Comparison of ENCODE assay signal across 30 mouse cellular contexts in the genomic region with DNA sequence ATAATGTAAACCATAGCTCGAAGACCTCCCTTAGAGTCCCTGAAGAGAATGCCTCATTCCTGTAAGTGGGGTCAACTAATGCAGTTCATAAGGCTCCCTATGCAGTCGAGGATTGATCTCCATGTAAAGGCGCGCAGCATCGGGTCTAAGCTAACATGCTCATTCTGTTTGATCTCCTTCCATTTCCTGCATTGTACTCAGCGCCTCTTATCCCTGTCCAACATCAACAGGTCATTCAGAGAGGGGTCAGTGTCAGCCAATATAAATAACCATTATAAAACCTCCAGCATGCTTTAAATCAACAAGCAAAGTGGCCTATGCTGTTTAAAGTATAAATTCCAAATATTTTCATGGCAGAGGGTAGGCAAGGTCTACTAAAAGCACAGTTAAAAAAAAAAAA.
DNase-seq lines count a peak whose midpoint lies in the region; ATAC-seq and TF ChIP-seq lines count a peak whose summit lies in the region.
"Had no signal": no experiment of that assay in that cellular context is flagged by ENCODE, and none has a peak within 500 bp of the region (broad histone marks: within the 10 kb centered on the region; RNA-seq: fewer than 3 reads in every experiment).

No protein-coding gene starts in this region.

- 26% methylated on average over 6 of the region's 6 CpGs for WGBS in kidney, embryonic 15.5 days
- WGBS in liver, adult 2 months, result 27% methylated on average over 6 of the region's 6 CpGs
- WGBS in thymus, adult 2 months, result 84% methylated on average over 6 of the region's 6 CpGs

- no peak for TF ChIP-seq POLR2A in liver, adult 2 months (IDR thresholded peaks at IDR 0.05; ENCODE audit: extremely low read depth, insufficient read depth, low read length)
- no peak for TF ChIP-seq POLR2A in brain, embryonic 14.5 days (IDR thresholded peaks at IDR 0.05; ENCODE audit: borderline replicate concordance, extremely low read depth, insufficient read depth, insufficient read length, poor library complexity, severe bottlenecking)
- no peak for TF ChIP-seq POLR2A in thymus, adult 2 months (IDR thresholded peaks at IDR 0.05; ENCODE audit: control insufficient read depth, extremely low read depth, insufficient read depth, low read length, poor library complexity)

- H3K9ac ChIP-seq in kidney, embryonic 15.5 days, result no peak overlapping the region
- H3K9ac ChIP-seq in liver, adult 2 months (ENCODE audit: low read depth, low read length), result no peak overlapping the region
- H3K9ac ChIP-seq: embryonic facial prominence, embryonic 12.5 days; hindbrain, embryonic 12.5 days; intestine, embryonic 15.5 days; liver, embryonic 13.5 days had no signal

- no peak overlapping the region for H3K4me3 ChIP-seq in kidney, embryonic 15.5 days (replicated peaks)
- H3K4me3 ChIP-seq in liver, adult 2 months (ENCODE audit: insufficient read depth, low read depth, low read length), result no peak overlapping the region
- H3K4me3 ChIP-seq in thymus, adult 2 months (ENCODE audit: control insufficient read depth, insufficient read depth, low read length), result no peak overlapping the region
- H3K4me3 ChIP-seq: embryonic facial prominence, embryonic 12.5 days; forebrain, embryonic 10.5 days; gastrocnemius, adult 2 months; hindbrain, embryonic 12.5 days; intestine, embryonic 15.5 days; liver, embryonic 13.5 days had no signal

- H3K36me3 ChIP-seq in kidney, embryonic 15.5 days, result no peaks in the 10 kb centered on the region
- no peaks in the 10 kb centered on the region for H3K36me3 ChIP-seq in liver, adult 2 months (ENCODE audit: control insufficient read depth, insufficient read depth, low read length)
- H3K36me3 ChIP-seq in thymus, adult 2 months (ENCODE audit: control insufficient read depth, insufficient read depth, low read length), result no peaks in the 10 kb centered on the region
- H3K36me3 ChIP-seq: embryonic facial prominence, embryonic 12.5 days; forebrain, embryonic 10.5 days; hindbrain, embryonic 12.5 days; intestine, embryonic 15.5 days; liver, embryonic 13.5 days had no signal

- DNase-seq in kidney, adult 11 months, result no peak
- peak; percentile 84 for DNase-seq in liver, adult 2 months (ENCODE audit: extremely low read depth, low read depth, low spot score)
- DNase-seq in liver, result no peak
- peak; percentile 49 for DNase-seq in brain, embryonic 14.5 days (ENCODE audit: low read depth)
- DNase-seq in kidney, postnatal 14 days, result peak; percentile 29
- DNase-seq in thymus, adult 2 months, result no peak
- DNase-seq: adrenal gland, adult 2 months; adrenal gland, postnatal 36 days; B cell, adult 2 months; cerebellum, adult 2 months; cerebellum, postnatal 14 days; gastrocnemius, adult 2 months; gastrocnemius, postnatal 36 days; heart, adult 18-20 months; heart, postnatal 36 days; layer of hippocampus, adult 9-11 months; liver, embryonic 13.5 days; lung, adult 2 months; right cerebral cortex, postnatal 25 days; thymus, postnatal 25 days had no signal

- H3K4me2 ChIP-seq in kidney, embryonic 15.5 days, result no peak overlapping the region
- H3K4me2 ChIP-seq: embryonic facial prominence, embryonic 12.5 days; heart, embryonic 11.5 days; hindbrain, embryonic 12.5 days; intestine, embryonic 15.5 days; liver, embryonic 13.5 days; midbrain, embryonic 11.5 days had no signal

- peak; percentile 75; the same call in 1 of the 2 replicates for ATAC-seq in kidney, embryonic 15.5 days (replicated peaks; ENCODE audit: low FRiP score)
- ATAC-seq: forebrain, embryonic 16.5 days; hindbrain, postnatal 0 days; intestine, embryonic 15.5 days; midbrain, embryonic 16.5 days had no signal

- H3K9me3 ChIP-seq in kidney, embryonic 15.5 days (replicated peaks), result no peaks in the 10 kb centered on the region
- H3K9me3 ChIP-seq: embryonic facial prominence, embryonic 12.5 days; forebrain, embryonic 10.5 days; hindbrain, embryonic 12.5 days; intestine, embryonic 15.5 days; liver, embryonic 13.5 days had no signal

- TF ChIP-seq CTCF in liver, adult 2 months (IDR thresholded peaks at IDR 0.05; ENCODE audit: low read depth, low read length), result no peak
- TF ChIP-seq CTCF in brain, embryonic 14.5 days (IDR thresholded peaks at IDR 0.05; ENCODE audit: borderline replicate concordance, extremely low read depth, insufficient read depth, insufficient read length), result no peak
- TF ChIP-seq CTCF in thymus, adult 2 months (IDR thresholded peaks at IDR 0.05; ENCODE audit: borderline replicate concordance, control insufficient read depth, extremely low read depth, insufficient read depth, low read length, poor library complexity), result no peak

- peak overlapping the region; percentile 41; the same call in 1 of the 2 replicates for H3K27ac ChIP-seq in kidney, embryonic 15.5 days
- no peak overlapping the region for H3K27ac ChIP-seq in liver, adult 2 months (replicated peaks; ENCODE audit: insufficient read depth, low read depth, low read length)
- H3K27ac ChIP-seq in thymus, adult 2 months (ENCODE audit: control insufficient read depth, insufficient read depth, low read length), result no peak overlapping the region
- H3K27ac ChIP-seq: embryonic facial prominence, embryonic 12.5 days; forebrain, embryonic 10.5 days; gastrocnemius, adult 2 months; hindbrain, embryonic 12.5 days; hindbrain, postnatal 0 days; intestine, embryonic 15.5 days; liver, embryonic 13.5 days had no signal

- peaks cover 17% of the 10 kb centered on the region for H3K4me1 ChIP-seq in kidney, embryonic 15.5 days
- H3K4me1 ChIP-seq in liver, adult 2 months (ENCODE audit: control insufficient read depth, insufficient read depth, low read length), result peaks cover 12% of the 10 kb centered on the region
- no peaks in the 10 kb centered on the region for H3K4me1 ChIP-seq in thymus, adult 2 months (replicated peaks; ENCODE audit: control insufficient read depth, insufficient read depth, low read length)
- H3K4me1 ChIP-seq: liver, embryonic 13.5 days had no signal

- H3K27me3 ChIP-seq in kidney, embryonic 15.5 days, result no peaks in the 10 kb centered on the region
- no peaks in the 10 kb centered on the region for H3K27me3 ChIP-seq in liver, adult 2 months (ENCODE audit: control insufficient read depth, insufficient read depth, low read length)
- no peaks in the 10 kb centered on the region for H3K27me3 ChIP-seq in thymus, adult 2 months (ENCODE audit: control insufficient read depth, insufficient read depth, low read length)
- H3K27me3 ChIP-seq: embryonic facial prominence, embryonic 12.5 days; hindbrain, embryonic 12.5 days; intestine, embryonic 15.5 days; liver, embryonic 13.5 days had no signal

- H3K79me2 ChIP-seq in liver, adult 2 months (ENCODE audit: control insufficient read depth, insufficient read depth, low read length), result no peaks in the 10 kb centered on the region

Comparison
In these comparisons a context has a peak if more than half of its experiments do, and no peak if none do; other contexts are left out.
1. DNase-seq: peak in liver, adult 2 months (single experiment), brain, embryonic 14.5 days (single experiment) and kidney, postnatal 14 days (single experiment); none in kidney, adult 11 months (single experiment), liver (single experiment) and thymus, adult 2 months (single experiment).